Mouse (Mus musculus): Measurements from ENCODE around the gene Becn1. TPM values are rescaled to one million over a fixed set of nuclear protein-coding genes. Genes with fewer than 3 reads are reported as not detected.

Gene Becn1
- polyA plus RNA-seq, 1 experiment from 2014 or later: 72.3 TPM

GRCm38 (mm10) chr11:101277381-101278222, 24.5 kb downstream of the Becn1 start:
- H3K4me2 ChIP-seq (ENCODE audit: low read depth, low read length): peak overlapping the region; percentile 83
- 0 out of 2 replicates have a peak overlapping the region, but pooled peaks have one; percentile 7 for H3K27ac ChIP-seq (ENCODE audit: low read depth)
- H3K36me3 ChIP-seq (replicated peaks; ENCODE audit: insufficient read depth, low read length): no peaks in the 10 kb centered on the region; the same call in 1 of the 2 replicates
- H3K27me3 ChIP-seq (ENCODE audit: insufficient read depth, low read length): no peaks in the 10 kb centered on the region
- TF ChIP-seq EP300 (IDR thresholded peaks at IDR 0.05; ENCODE audit: low read depth) (no peak), CTCF (IDR thresholded peaks at IDR 0.05; ENCODE audit: low read depth) (no peak)
- H3K4me1 ChIP-seq (ENCODE audit: insufficient read depth): peaks cover 23% of the 10 kb centered on the region
- 38% methylated on average over 12 of the region's 12 CpGs for WGBS (ENCODE audit: insufficient replicate concordance)
- DNase-seq: no peak
- H3K4me3 ChIP-seq (ENCODE audit: low read depth, low read length): peak overlapping the region; percentile 85
- no peak for ATAC-seq
- H3K9me3 ChIP-seq (ENCODE audit: low read length): no peaks in the 10 kb centered on the region
- peak overlapping the region; percentile 77 for H3K9ac ChIP-seq (replicated peaks)

- no peak overlapping the region for H3K4me3 ChIP-seq (ENCODE audit: low read depth, low read length)
- 60% methylated on average over 26 of the region's 27 CpGs for WGBS (ENCODE audit: insufficient replicate concordance)
- H3K9me3 ChIP-seq (ENCODE audit: low read length): no peaks in the 10 kb centered on the region
- H3K27ac ChIP-seq (ENCODE audit: low read depth): no peak overlapping the region
- 0 out of 2 replicates have a peak overlapping the region, but pooled peaks have one; percentile 83 for H3K4me2 ChIP-seq (ENCODE audit: low read depth, low read length)
- TF ChIP-seq CTCF (IDR thresholded peaks at IDR 0.05; ENCODE audit: low read depth) (no peak), EP300 (IDR thresholded peaks at IDR 0.05; ENCODE audit: low read depth) (no peak)
- no peaks in the 10 kb centered on the region; the same call in 1 of the 2 replicates for H3K36me3 ChIP-seq (replicated peaks; ENCODE audit: insufficient read depth, low read length)
- ATAC-seq (no peak), DNase-seq (no peak)
- H3K27me3 ChIP-seq (ENCODE audit: insufficient read depth, low read length): no peaks in the 10 kb centered on the region
- no peak overlapping the region for H3K9ac ChIP-seq (replicated peaks)
- H3K4me1 ChIP-seq (ENCODE audit: insufficient read depth): peaks cover 23% of the 10 kb centered on the region
Measured at GRCm38 (mm10) chr11:101276319-101277070, 25.6 kb downstream of the Becn1 start.

GRCm38 (mm10) chr11:101275309-101275708, 26.8 kb downstream of the Becn1 start:
- H3K4me3 ChIP-seq (ENCODE audit: low read depth, low read length): no peak overlapping the region
- H3K36me3 ChIP-seq (replicated peaks; ENCODE audit: insufficient read depth, low read length): no peaks in the 10 kb centered on the region; the same call in 1 of the 2 replicates
- 71% methylated on average over 4 of the region's 4 CpGs for WGBS (ENCODE audit: insufficient replicate concordance)
- no peaks in the 10 kb centered on the region for H3K27me3 ChIP-seq (ENCODE audit: insufficient read depth, low read length)
- H3K9me3 ChIP-seq (ENCODE audit: low read length): no peaks in the 10 kb centered on the region
- H3K4me1 ChIP-seq (ENCODE audit: insufficient read depth): peaks cover 23% of the 10 kb centered on the region
- ATAC-seq (no peak), DNase-seq (no peak)
- no peak overlapping the region for H3K9ac ChIP-seq (replicated peaks)
- H3K27ac ChIP-seq (ENCODE audit: low read depth): no peak overlapping the region
- no peak overlapping the region for H3K4me2 ChIP-seq (ENCODE audit: low read depth, low read length)
- TF ChIP-seq CTCF (IDR thresholded peaks at IDR 0.05; ENCODE audit: low read depth) (no peak), EP300 (IDR thresholded peaks at IDR 0.05; ENCODE audit: low read depth) (no peak)

- WGBS (ENCODE audit: insufficient replicate concordance): 84% methylated on average over 3 of the region's 3 CpGs
- no peak for ATAC-seq
- no peaks in the 10 kb centered on the region; the same call in 1 of the 2 replicates for H3K36me3 ChIP-seq (replicated peaks; ENCODE audit: insufficient read depth, low read length)
Measured at GRCm38 (mm10) chr11:101272446-101272845, 29.6 kb downstream of the Becn1 start.

GRCm38 (mm10) chr11:101269577-101270116, 32.4 kb downstream of the Becn1 start:
- no peaks in the 10 kb centered on the region for H3K36me3 ChIP-seq (replicated peaks; ENCODE audit: insufficient read depth, low read length)
- TF ChIP-seq CTCF (IDR thresholded peaks at IDR 0.05; ENCODE audit: low read depth) (no peak), EP300 (IDR thresholded peaks at IDR 0.05; ENCODE audit: low read depth) (no peak)
- no peaks in the 10 kb centered on the region for H3K9me3 ChIP-seq (ENCODE audit: low read length)
- WGBS (ENCODE audit: insufficient replicate concordance): 22% methylated on average over 10 of the region's 10 CpGs
- peak; percentile 54 for ATAC-seq
- H3K27ac ChIP-seq (ENCODE audit: low read depth): no peak overlapping the region
- peaks cover 8% of the 10 kb centered on the region; the same call in 1 of the 2 replicates for H3K4me1 ChIP-seq (ENCODE audit: insufficient read depth)
- no peak overlapping the region for H3K4me2 ChIP-seq (ENCODE audit: low read depth, low read length)
- H3K9ac ChIP-seq (replicated peaks): no peak overlapping the region
- no peak for DNase-seq
- peaks cover 16% of the 10 kb centered on the region for H3K27me3 ChIP-seq (ENCODE audit: insufficient read depth, low read length)
- H3K4me3 ChIP-seq (ENCODE audit: low read depth, low read length): no peak overlapping the region

More at GRCm38 (mm10) chr11:101272446-101272845, 29.6 kb downstream of the Becn1 start:
- no peaks in the 10 kb centered on the region for H3K9me3 ChIP-seq (ENCODE audit: low read length)
- no peak overlapping the region for H3K4me2 ChIP-seq (ENCODE audit: low read depth, low read length)
- H3K4me1 ChIP-seq (ENCODE audit: insufficient read depth): peaks cover 13% of the 10 kb centered on the region
- no peak overlapping the region for H3K27ac ChIP-seq (ENCODE audit: low read depth)
- no peak for TF ChIP-seq CTCF (IDR thresholded peaks at IDR 0.05; ENCODE audit: low read depth)
- TF ChIP-seq EP300 (IDR thresholded peaks at IDR 0.05; ENCODE audit: low read depth): no peak
- no peaks in the 10 kb centered on the region for H3K27me3 ChIP-seq (ENCODE audit: insufficient read depth, low read length)
- H3K9ac ChIP-seq (replicated peaks): no peak overlapping the region
- H3K4me3 ChIP-seq (ENCODE audit: low read depth, low read length): no peak overlapping the region
- no peak for DNase-seq

- peaks cover 42% of the 10 kb centered on the region for H3K27me3 ChIP-seq (ENCODE audit: insufficient read depth, low read length)
- H3K4me1 ChIP-seq (ENCODE audit: insufficient read depth): peaks cover 25% of the 10 kb centered on the region
- no peaks in the 10 kb centered on the region for H3K36me3 ChIP-seq (replicated peaks; ENCODE audit: insufficient read depth, low read length)
- ATAC-seq (no peak), DNase-seq (no peak)
- no peak overlapping the region for H3K4me3 ChIP-seq (ENCODE audit: low read depth, low read length)
- H3K27ac ChIP-seq (ENCODE audit: low read depth): no peak overlapping the region
- no peak for TF ChIP-seq EP300 (IDR thresholded peaks at IDR 0.05; ENCODE audit: low read depth)
- no peak for TF ChIP-seq CTCF (IDR thresholded peaks at IDR 0.05; ENCODE audit: low read depth)
- H3K9me3 ChIP-seq (ENCODE audit: low read length): no peaks in the 10 kb centered on the region
- H3K9ac ChIP-seq (replicated peaks): no peak overlapping the region
- 49% methylated on average over 6 of the region's 6 CpGs for whole genome bisulfite sequencing (ENCODE audit: insufficient replicate concordance)
- no peak overlapping the region for H3K4me2 ChIP-seq (ENCODE audit: low read depth, low read length)
Measured at GRCm38 (mm10) chr11:101265906-101266305, 36.2 kb downstream of the Becn1 start.
